Mouse (Mus musculus) bone marrow, adult 2 months (tissue): Measurements from ENCODE around the gene Ncl. TPM values are rescaled to one million over a fixed set of nuclear protein-coding genes. Genes with fewer than 3 reads are reported as not detected.

ENCODE experiments used
- H3K27ac ChIP-seq: fragments of 200-500 bp; 2 replicates; pipeline ENCODE4 v1.5.1; 2012; ENCODE audit warnings: low read depth, mild to moderate bottlenecking, control low read depth, inconsistent platforms, low read length; ENCODE audit not compliant: control insufficient read depth, poor library complexity, insufficient read depth
- H3K4me1 ChIP-seq: fragments of 200-500 bp; 2 replicates; pipeline ENCODE4 v1.6.1; 2011; ENCODE audit warnings: low read length; ENCODE audit not compliant: control insufficient read depth, insufficient read depth
- H3K4me3 ChIP-seq: fragments of 200-500 bp; replicated peaks from 2 replicates; pipeline ENCODE3; 2011; ENCODE audit warnings: mild to moderate bottlenecking, low read depth, low read length, control low read depth; ENCODE audit not compliant: control insufficient read depth
- CTCF ChIP-seq: fragments of 200-500 bp; IDR thresholded peaks from 2 replicates; pipeline ENCODE4 v1.5.1; 2011; ENCODE audit warnings: low read length, control low read depth; ENCODE audit not compliant: control insufficient read depth, insufficient read depth
- POLR2A ChIP-seq: fragments of 200-500 bp; IDR thresholded peaks from 2 replicates; pipeline ENCODE4 v1.6.1; 2011; ENCODE audit warnings: low read depth, mild to moderate bottlenecking, control low read depth, low read length, borderline replicate concordance; ENCODE audit not compliant: control insufficient read depth
- WGBS: fragments of 180-500 bp; shearing (Covaris S2); methylation state at CpG from one replicate; pipeline ENCODE4 v1.1.7; 2018; 5-methylcytosine and 5-hydroxymethylcytosine counted together
- polyA plus RNA-seq: library from polyadenylated mRNA; stranded (reverse); fragments of >200 nt; gene quantifications from 2 replicates; pipeline ENCODE4 v1.2.4, GENCODE M21; 2011; ENCODE audit warnings: low replicate concordance; ENCODE audit not compliant: missing spikeins, insufficient read depth, insufficient read length

Ncl gene
- polyA plus RNA-seq, 1 experiment = 503 TPM

- no peaks in the 10 kb centered on the region for H3K4me1 ChIP-seq
- TF ChIP-seq POLR2A = no peak
- peak; percentile 81 for TF ChIP-seq CTCF
- WGBS = 35% methylated on average over 10 of the region's 10 CpGs
Observed at GRCm38 (mm10) chr1:86371997-86372396, 12.8 kb upstream of the Ncl start.

GRCm38 (mm10) chr1:86368086-86368485 is 8.9 kb upstream of the Ncl start:
- no peak for TF ChIP-seq CTCF
- no peak for TF ChIP-seq POLR2A
- H3K4me3 ChIP-seq = no peak overlapping the region
- H3K4me1 ChIP-seq = no peaks in the 10 kb centered on the region
- no peak overlapping the region for H3K27ac ChIP-seq
- 44% methylated on average over 4 of the region's 4 CpGs for WGBS

More at GRCm38 (mm10) chr1:86371997-86372396, 12.8 kb upstream of the Ncl start:
- Histone ChIP-seq H3K4me3 (no peak overlapping the region), H3K27ac (no peak overlapping the region)

- WGBS = 25% methylated on average over 6 of the region's 6 CpGs
- TF ChIP-seq POLR2A (no peak), CTCF (peak; percentile 38)
- no peak overlapping the region for H3K27ac ChIP-seq
- H3K4me1 ChIP-seq = peaks cover 2% of the 10 kb centered on the region; the same call in 1 of the 2 replicates
- H3K4me3 ChIP-seq = no peak overlapping the region
Observed at GRCm38 (mm10) chr1:86363671-86364070, 4.5 kb upstream of the Ncl start.

GRCm38 (mm10) chr1:86361852-86362615 is 2.8 kb upstream of the Ncl start:
- no peak overlapping the region for H3K4me3 ChIP-seq
- TF ChIP-seq POLR2A (no peak), CTCF (no peak)

GRCm38 (mm10) chr1:86360441-86360840 is 1.2 kb upstream of the Ncl start:
- 11% methylated on average over 12 of the region's 12 CpGs for WGBS
- Histone ChIP-seq H3K27ac (peak overlapping the region; percentile 65; the same call in 1 of the 2 replicates), H3K4me1 (peaks cover 4% of the 10 kb centered on the region; the same call in 1 of the 2 replicates), H3K4me3 (peak overlapping the region; percentile 99)
- no peak for TF ChIP-seq CTCF
- TF ChIP-seq POLR2A = no peak

More at GRCm38 (mm10) chr1:86361852-86362615, 2.8 kb upstream of the Ncl start:
- Histone ChIP-seq H3K4me1 (peaks cover 4% of the 10 kb centered on the region; the same call in 1 of the 2 replicates), H3K27ac (no peak overlapping the region)
- WGBS = 71% methylated on average over 4 of the region's 4 CpGs

GRCm38 (mm10) chr1:86359798-86360179 is 589 bp upstream of the Ncl start:
- WGBS = under 1% methylated on average over 26 of the region's 26 CpGs
- TF ChIP-seq POLR2A = no peak
- peak overlapping the region; percentile 65 for H3K27ac ChIP-seq
- H3K4me1 ChIP-seq = peaks cover 4% of the 10 kb centered on the region; the same call in 1 of the 2 replicates
- H3K4me3 ChIP-seq = peak overlapping the region; percentile 99

- TF ChIP-seq CTCF (no peak), POLR2A (no peak)
- WGBS = under 1% methylated on average over 41 of the region's 41 CpGs
- Histone ChIP-seq H3K27ac (peak overlapping the region; percentile 94), H3K4me1 (peaks cover 4% of the 10 kb centered on the region; the same call in 1 of the 2 replicates), H3K4me3 (peak overlapping the region; percentile 97)
Observed at GRCm38 (mm10) chr1:86358229-86358905, 833 bp downstream of the Ncl start.

- no peak for TF ChIP-seq POLR2A
- TF ChIP-seq CTCF = no peak
- WGBS = 79% methylated on average over 2 of the region's 2 CpGs
- H3K27ac ChIP-seq = no peak overlapping the region
Observed at GRCm38 (mm10) chr1:86354186-86354585, 5.0 kb downstream of the Ncl start.

More at GRCm38 (mm10) chr1:86354186-86354585, 5.0 kb downstream of the Ncl start:
- no peak overlapping the region for H3K4me3 ChIP-seq
- peaks cover 1% of the 10 kb centered on the region; the same call in 1 of the 2 replicates for H3K4me1 ChIP-seq
